10 mouse cellular contexts compared by ENCODE assay signal in the genomic region with DNA sequence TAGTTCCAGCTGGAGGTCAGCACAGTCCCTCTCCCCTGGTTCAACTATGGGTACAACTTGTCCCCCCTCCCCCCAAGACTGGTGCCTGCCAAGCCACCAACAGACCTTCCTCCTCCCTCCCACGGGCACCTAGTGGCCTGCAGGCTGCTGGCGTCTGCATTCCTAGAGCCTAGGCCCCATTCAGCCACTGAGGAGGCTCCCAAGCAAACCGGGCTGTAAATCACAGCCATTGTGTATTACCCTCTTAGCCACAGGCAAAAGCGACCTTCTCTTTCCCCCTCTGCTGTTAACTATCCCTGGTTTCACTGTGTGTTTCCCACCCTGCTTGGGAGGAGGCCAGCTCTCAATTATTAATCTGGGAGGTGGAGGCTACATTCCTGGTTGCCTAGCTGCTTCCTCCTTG. TPM values are rescaled to one million over a fixed set of nuclear protein-coding genes. Genes with fewer than 3 reads are reported as not detected.
DNase-seq lines count a peak whose midpoint lies in the region; ATAC-seq lines count a peak whose summit lies in the region.
"Had no signal": no experiment of that assay in that cellular context is flagged by ENCODE, and none has a peak within 500 bp of the region (broad histone marks: within the 10 kb centered on the region; RNA-seq: fewer than 3 reads in every experiment).

No protein-coding gene starts in this region.

- no peak for ATAC-seq in heart, embryonic 13.5 days (ENCODE audit: extremely low read depth, insufficient number of reproducible peaks, low FRiP score, low TSS enrichment)
- ATAC-seq in hindbrain, embryonic 13.5 days (ENCODE audit: low FRiP score), result no peak
- ATAC-seq in limb, embryonic 11.5 days (ENCODE audit: insufficient number of reproducible peaks, low FRiP score, low TSS enrichment, low read depth), result no peak

- no peak for DNase-seq in heart, adult 8-10 months (ENCODE audit: low spot score)
- peak; percentile 36 for DNase-seq in R1 (ENCODE audit: low read depth, low spot score)
- peak; percentile 49 for DNase-seq in limb, embryonic 11.5 days (ENCODE audit: low spot score)
- no peak for DNase-seq in cerebellum, postnatal 36 days
- DNase-seq in frontal cortex, postnatal 10 days (ENCODE audit: low spot score in 2 of 2), result no peak
- DNase-seq in adrenal gland, adult 2 months, result no peak
- DNase-seq: lung, postnatal 14 days; thymus, postnatal 25 days had no signal

- peaks cover 100% of the 10 kb centered on the region for H3K4me1 ChIP-seq in heart, embryonic 13.5 days
- peaks cover 68% of the 10 kb centered on the region for H3K4me1 ChIP-seq in hindbrain, embryonic 13.5 days (replicated peaks)
- peaks cover 58% of the 10 kb centered on the region for H3K4me1 ChIP-seq in limb, embryonic 11.5 days (ENCODE audit: control insufficient read depth, insufficient read depth, low read length)

- H3K27ac ChIP-seq in heart, embryonic 13.5 days (replicated peaks), result peak overlapping the region; percentile 94
- peak overlapping the region; percentile 44; the same call in 1 of the 2 replicates for H3K27ac ChIP-seq in hindbrain, embryonic 13.5 days
- no peak overlapping the region for H3K27ac ChIP-seq in limb, embryonic 11.5 days (replicated peaks; ENCODE audit: low read depth, low read length)

- no peak overlapping the region for H3K4me3 ChIP-seq in heart, embryonic 13.5 days
- no peak overlapping the region for H3K4me3 ChIP-seq in hindbrain, embryonic 13.5 days
- no peak overlapping the region for H3K4me3 ChIP-seq in limb, embryonic 11.5 days (ENCODE audit: low read depth, low read length)

- no peaks in the 10 kb centered on the region for H3K27me3 ChIP-seq in heart, embryonic 13.5 days (replicated peaks)
- H3K27me3 ChIP-seq in hindbrain, embryonic 13.5 days, result no peaks in the 10 kb centered on the region
- no peaks in the 10 kb centered on the region for H3K27me3 ChIP-seq in limb, embryonic 11.5 days (ENCODE audit: control insufficient read depth, insufficient read depth, low read length)

- peak overlapping the region; percentile 66 for H3K9ac ChIP-seq in heart, embryonic 13.5 days
- 0 out of 2 replicates have a peak overlapping the region, but pooled peaks have one; percentile 43 for H3K9ac ChIP-seq in hindbrain, embryonic 13.5 days
- H3K9ac ChIP-seq in limb, embryonic 11.5 days (ENCODE audit: low read length), result no peak overlapping the region

- WGBS in heart, embryonic 13.5 days, result 18% methylated on average over 4 of the region's 4 CpGs
- 4% methylated on average over 4 of the region's 4 CpGs for WGBS in hindbrain, embryonic 13.5 days
- 4% methylated on average over 4 of the region's 4 CpGs for WGBS in limb, embryonic 11.5 days

- no peaks in the 10 kb centered on the region for H3K9me3 ChIP-seq in heart, embryonic 13.5 days
- no peaks in the 10 kb centered on the region for H3K9me3 ChIP-seq in hindbrain, embryonic 13.5 days
- H3K9me3 ChIP-seq in limb, embryonic 11.5 days (ENCODE audit: control insufficient read depth, low read length), result no peaks in the 10 kb centered on the region

- no peaks in the 10 kb centered on the region for H3K36me3 ChIP-seq in heart, embryonic 13.5 days
- no peaks in the 10 kb centered on the region for H3K36me3 ChIP-seq in hindbrain, embryonic 13.5 days
- H3K36me3 ChIP-seq in limb, embryonic 11.5 days (ENCODE audit: control insufficient read depth, insufficient read depth, low read length), result no peaks in the 10 kb centered on the region

- peak overlapping the region; percentile 25; the same call in 1 of the 2 replicates for H3K4me2 ChIP-seq in heart, embryonic 13.5 days
- no peak overlapping the region for H3K4me2 ChIP-seq in hindbrain, embryonic 13.5 days
- no peak overlapping the region for H3K4me2 ChIP-seq in limb, embryonic 11.5 days (ENCODE audit: low read depth, severe bottlenecking)

RNA-seq across cellular contexts. Expression of a gene that starts 56.3 kb away (rescaled TPM):
- 18.5 and 19.3 TPM in 2 replicates for polyA plus RNA-seq in heart, embryonic 13.5 days (2015; fragmentation: Nextera tagmentation; extraction: Ambion mirVana)
- total RNA-seq in heart, adult 8-10 months (2022), result 10 to 100 TPM; 10.9 to 16.5 (median 11.9) TPM
- polyA plus RNA-seq in hindbrain, embryonic 13.5 days (2015; fragmentation: Nextera tagmentation; extraction: Ambion mirVana), result 2.3 and 2.8 TPM in 2 replicates
- polyA plus RNA-seq in limb, embryonic 11.5 days (2014; fragmentation: Nextera tagmentation; extraction: Ambion mirVana), result 10.1 and 12.3 TPM in 2 replicates
- total RNA-seq in adrenal gland, adult 2 months (2021), result 10 to 100 TPM in 1 of 2 experiments, 1 to 10 TPM in 1; 6.0 to 12.9 TPM
- polyA plus RNA-seq in adrenal gland, adult 2 months (2012; rRNA removed), result 43.4 and 52.4 TPM in 2 replicates

Comparison
In these comparisons a context has a peak if more than half of its experiments do, and no peak if none do; other contexts are left out.
1. DNase-seq: peak in R1 (single experiment) and limb, embryonic 11.5 days (single experiment); none in heart, adult 8-10 months (single experiment), cerebellum, postnatal 36 days (0 of 2), frontal cortex, postnatal 10 days (0 of 2) and adrenal gland, adult 2 months (single experiment).